Mouse (Mus musculus): ENCODE measurements around the gene Kcng3. TPM values are rescaled to one million over a fixed set of nuclear protein-coding genes. Genes with fewer than 3 reads are reported as not detected.

Gene Kcng3
- polyA plus RNA-seq (2015; fragmentation: Illumina TruSeq; extraction: RNeasy Lipid Tissue Mini Kit (QIAGEN cat#74804); ENCODE audit: insufficient read depth, low read depth, low replicate concordance): not detected

GRCm38 (mm10) chr17:83631783-83632652 lies at the start of gene Kcng3:
Kcng3 (minus strand) TSS chr17:83631895.

Other genes starting within 250 kb of the Kcng3 start
- 86.0 TPM for gene Cox7a2l, start 114.6 kb downstream of the Kcng3 start, polyA plus RNA-seq (2015; fragmentation: Illumina TruSeq; extraction: RNeasy Lipid Tissue Mini Kit (QIAGEN cat#74804); ENCODE audit: insufficient read depth, low read depth, low replicate concordance)
- gene Mta3, start 74.3 kb upstream of the Kcng3 start, polyA plus RNA-seq (2015; fragmentation: Illumina TruSeq; extraction: RNeasy Lipid Tissue Mini Kit (QIAGEN cat#74804); ENCODE audit: insufficient read depth, low read depth, low replicate concordance): 6.5 TPM
- gene Haao, start 216.1 kb upstream of the Kcng3 start, polyA plus RNA-seq (2015; fragmentation: Illumina TruSeq; extraction: RNeasy Lipid Tissue Mini Kit (QIAGEN cat#74804); ENCODE audit: insufficient read depth, low read depth, low replicate concordance): not detected